Mouse (Mus musculus) liver, embryonic 13.5 days (tissue): ENCODE measurements at regions not wholly inside any gene's neighbourhood (a gene's known extent, or its start where the extent isn't known, plus 50 kb on each side); places are given as distances from the start of the nearest gene placed in this dataset.

Experiments used
- ATAC-seq: fragments of 200-750 bp; cut with Nextera tagmentation; 2 replicates; pipeline ENCODE4 v1.8.0; 2017; ENCODE audit warnings: low read depth, mild to moderate bottlenecking, moderate number of reproducible peaks, moderate library complexity
- DNase-seq: peaks from one replicate; pipeline ENCODE4 v3.0.0; 2022
- H3K27ac ChIP-seq: fragments of 300-500 bp; sonication (generic); 2 replicates; pipeline ENCODE4 v1.5.1; 2015; ENCODE audit warnings: moderate library complexity, mild to moderate bottlenecking, inconsistent platforms
- H3K27me3 ChIP-seq: fragments of 300-500 bp; sonication (generic); 2 replicates; pipeline ENCODE4 v1.6.1; 2015; ENCODE audit warnings: mild to moderate bottlenecking, inconsistent platforms
- H3K36me3 ChIP-seq: fragments of 300-500 bp; sonication (generic); 2 replicates; pipeline ENCODE4 v1.6.1; 2015; ENCODE audit warnings: mild to moderate bottlenecking, inconsistent platforms
- H3K4me1 ChIP-seq: fragments of 300-500 bp; sonication (generic); replicated peaks from 2 replicates; pipeline ENCODE4 v1.6.1; 2015; ENCODE audit warnings: inconsistent platforms
- H3K4me2 ChIP-seq: fragments of 300-500 bp; sonication (generic); 2 replicates; pipeline ENCODE4 v1.6.1; 2015; ENCODE audit warnings: inconsistent platforms, mild to moderate bottlenecking, moderate library complexity
- H3K4me3 ChIP-seq: fragments of 300-500 bp; sonication (generic); replicated peaks from 2 replicates; pipeline ENCODE4 v1.5.1; 2015; ENCODE audit warnings: mild to moderate bottlenecking, inconsistent platforms
- H3K9ac ChIP-seq: fragments of 300-500 bp; sonication (generic); 2 replicates; pipeline ENCODE4 v1.6.1; 2015; ENCODE audit warnings: mild to moderate bottlenecking, inconsistent platforms
- H3K9me3 ChIP-seq: fragments of 300-500 bp; sonication (generic); replicated peaks from 2 replicates; pipeline ENCODE4 v1.6.1; 2016; ENCODE audit warnings: inconsistent platforms
- WGBS: fragments of 180-500 bp; shearing (Covaris S2); methylation state at CpG from one replicate; pipeline ENCODE4 v1.1.7; 2015; ENCODE audit not compliant: insufficient replicate concordance; 5-methylcytosine and 5-hydroxymethylcytosine counted together

- no peak overlapping the region for H3K4me3 ChIP-seq
- no peaks in the 10 kb centered on the region for H3K4me1 ChIP-seq
- ATAC-seq (no peak), DNase-seq (no peak)
- H3K36me3 ChIP-seq = no peaks in the 10 kb centered on the region
- H3K4me2 ChIP-seq = no peak overlapping the region
- WGBS = 70% methylated on average over 8 of the region's 8 CpGs
- no peak overlapping the region for H3K9ac ChIP-seq
- no peaks in the 10 kb centered on the region for H3K9me3 ChIP-seq
- no peak overlapping the region for H3K27ac ChIP-seq
- H3K27me3 ChIP-seq = no peaks in the 10 kb centered on the region
Measured at GRCm38 (mm10) chr1:183756716-183757115, 256.4 kb upstream of the Dusp10 start.

- no peaks in the 10 kb centered on the region for H3K4me1 ChIP-seq
- H3K4me2 ChIP-seq = no peak overlapping the region; the same call in 1 of the 2 replicates
- H3K9ac ChIP-seq = no peak overlapping the region
- H3K27ac ChIP-seq = no peak overlapping the region
- no peak overlapping the region for H3K4me3 ChIP-seq
- 59% methylated on average over 11 of the region's 11 CpGs for WGBS
- H3K9me3 ChIP-seq = no peaks in the 10 kb centered on the region
- ATAC-seq (peak; percentile 65), DNase-seq (no peak)
- H3K36me3 ChIP-seq = no peaks in the 10 kb centered on the region
- no peaks in the 10 kb centered on the region for H3K27me3 ChIP-seq
Measured at GRCm38 (mm10) chr1:183763864-183764726, 249.0 kb upstream of the Dusp10 start.

- H3K4me1 ChIP-seq = no peaks in the 10 kb centered on the region
- 34% methylated on average over 6 of the region's 6 CpGs for WGBS
- H3K4me3 ChIP-seq = no peak overlapping the region
- no peaks in the 10 kb centered on the region for H3K36me3 ChIP-seq
- no peaks in the 10 kb centered on the region for H3K27me3 ChIP-seq
- DNase-seq (no peak), ATAC-seq (no peak)
- H3K9ac ChIP-seq = no peak overlapping the region
- H3K27ac ChIP-seq = no peak overlapping the region
- no peak overlapping the region for H3K4me2 ChIP-seq
- H3K9me3 ChIP-seq = no peaks in the 10 kb centered on the region
Measured at GRCm38 (mm10) chr1:183772844-183773243, 240.3 kb upstream of the Dusp10 start.

GRCm38 (mm10) chr1:183780180-183780579 is 232.9 kb upstream of the Dusp10 start:
- Histone ChIP-seq H3K36me3 (no peaks in the 10 kb centered on the region), H3K4me3 (no peak overlapping the region), H3K4me1 (no peaks in the 10 kb centered on the region), H3K27ac (no peak overlapping the region), H3K9ac (no peak overlapping the region), H3K9me3 (no peaks in the 10 kb centered on the region), H3K27me3 (no peaks in the 10 kb centered on the region), H3K4me2 (no peak overlapping the region)
- DNase-seq = no peak
- no peak for ATAC-seq
- 83% methylated on average over 9 of the region's 9 CpGs for WGBS

GRCm38 (mm10) chr1:183780779-183781178 is 232.3 kb upstream of the Dusp10 start:
- H3K27ac ChIP-seq = no peak overlapping the region
- H3K9ac ChIP-seq = no peak overlapping the region
- WGBS = 26% methylated on average over 4 of the region's 4 CpGs
- no peaks in the 10 kb centered on the region for H3K27me3 ChIP-seq
- no peak overlapping the region for H3K4me3 ChIP-seq
- H3K4me2 ChIP-seq = no peak overlapping the region
- ATAC-seq (no peak), DNase-seq (no peak)
- H3K9me3 ChIP-seq = no peaks in the 10 kb centered on the region
- no peaks in the 10 kb centered on the region for H3K4me1 ChIP-seq
- no peaks in the 10 kb centered on the region for H3K36me3 ChIP-seq

GRCm38 (mm10) chr1:183783440-183784130 is 229.5 kb upstream of the Dusp10 start:
- no peak overlapping the region for H3K9ac ChIP-seq
- no peaks in the 10 kb centered on the region for H3K9me3 ChIP-seq
- no peak overlapping the region for H3K27ac ChIP-seq
- no peak overlapping the region for H3K4me2 ChIP-seq
- no peaks in the 10 kb centered on the region for H3K36me3 ChIP-seq
- H3K4me1 ChIP-seq = no peaks in the 10 kb centered on the region
- no peaks in the 10 kb centered on the region for H3K27me3 ChIP-seq
- 59% methylated on average over 8 of the region's 8 CpGs for WGBS
- no peak overlapping the region for H3K4me3 ChIP-seq
- no peak for ATAC-seq
- DNase-seq = no peak

- Histone ChIP-seq H3K27me3 (no peaks in the 10 kb centered on the region), H3K9ac (no peak overlapping the region), H3K9me3 (no peaks in the 10 kb centered on the region), H3K4me1 (no peaks in the 10 kb centered on the region), H3K36me3 (no peaks in the 10 kb centered on the region), H3K27ac (no peak overlapping the region), H3K4me2 (no peak overlapping the region), H3K4me3 (no peak overlapping the region)
- ATAC-seq (no peak), DNase-seq (no peak)
- WGBS = 72% methylated on average over 7 of the region's 7 CpGs
Measured at GRCm38 (mm10) chr1:183792230-183792813, 220.8 kb upstream of the Dusp10 start.

- H3K27ac ChIP-seq = no peak overlapping the region
- H3K9ac ChIP-seq = no peak overlapping the region
- H3K4me3 ChIP-seq = no peak overlapping the region
- ATAC-seq = no peak
- no peaks in the 10 kb centered on the region for H3K27me3 ChIP-seq
- H3K4me1 ChIP-seq = no peaks in the 10 kb centered on the region
- WGBS = 63% methylated on average over 4 of the region's 4 CpGs
- no peaks in the 10 kb centered on the region for H3K36me3 ChIP-seq
- no peaks in the 10 kb centered on the region for H3K9me3 ChIP-seq
- no peak for DNase-seq
- H3K4me2 ChIP-seq = no peak overlapping the region
Measured at GRCm38 (mm10) chr1:183793324-183793723, 219.8 kb upstream of the Dusp10 start.

GRCm38 (mm10) chr1:183793913-183794445 is 219.1 kb upstream of the Dusp10 start:
- Histone ChIP-seq H3K4me2 (no peak overlapping the region), H3K36me3 (no peaks in the 10 kb centered on the region), H3K27me3 (no peaks in the 10 kb centered on the region), H3K27ac (no peak overlapping the region), H3K4me1 (no peaks in the 10 kb centered on the region), H3K9ac (no peak overlapping the region), H3K9me3 (no peaks in the 10 kb centered on the region), H3K4me3 (no peak overlapping the region)
- ATAC-seq = no peak
- no peak for DNase-seq
- 30% methylated on average over 8 of the region's 8 CpGs for WGBS

- Histone ChIP-seq H3K27me3 (no peaks in the 10 kb centered on the region), H3K4me3 (no peak overlapping the region), H3K9me3 (no peaks in the 10 kb centered on the region), H3K36me3 (no peaks in the 10 kb centered on the region), H3K9ac (no peak overlapping the region), H3K27ac (no peak overlapping the region), H3K4me1 (no peaks in the 10 kb centered on the region), H3K4me2 (no peak overlapping the region)
- ATAC-seq = no peak
- WGBS = 37% methylated on average over 4 of the region's 4 CpGs
- DNase-seq = no peak
Measured at GRCm38 (mm10) chr1:183802351-183802750, 210.8 kb upstream of the Dusp10 start.

GRCm38 (mm10) chr1:183803357-183803756 is 209.7 kb upstream of the Dusp10 start:
- Histone ChIP-seq H3K9me3 (no peaks in the 10 kb centered on the region), H3K4me2 (no peak overlapping the region), H3K4me1 (no peaks in the 10 kb centered on the region), H3K4me3 (no peak overlapping the region), H3K36me3 (no peaks in the 10 kb centered on the region), H3K9ac (no peak overlapping the region), H3K27ac (no peak overlapping the region), H3K27me3 (no peaks in the 10 kb centered on the region)
- DNase-seq (no peak), ATAC-seq (no peak)
- WGBS = 34% methylated on average over 5 of the region's 5 CpGs
